Mouse (Mus musculus): Measurements from ENCODE around the gene Gnai1. TPM values are rescaled to one million over a fixed set of nuclear protein-coding genes. Genes with fewer than 3 reads are reported as not detected.

Gnai1 gene
- polyA plus RNA-seq, 1 experiment = not detected

- Histone ChIP-seq H3K4me3 (ENCODE audit: insufficient read depth, low read depth, low read length) (no peak overlapping the region), H3K27ac (ENCODE audit: insufficient read depth, low read depth, low read length) (no peak overlapping the region), H3K4me1 (ENCODE audit: control insufficient read depth, insufficient read depth, low read length) (no peaks in the 10 kb centered on the region)
- WGBS = 82% methylated on average over 11 of the region's 11 CpGs
- no peak for TF ChIP-seq POLR2A (IDR thresholded peaks at IDR 0.05; ENCODE audit: insufficient read depth, low read depth, low read length)
- no peak for TF ChIP-seq CTCF (IDR thresholded peaks at IDR 0.05; ENCODE audit: insufficient read depth, low read depth, low read length)
Observed at GRCm38 (mm10) chr5:18273291-18274284, 86.6 kb downstream of the Gnai1 start.

- Histone ChIP-seq H3K4me3 (ENCODE audit: insufficient read depth, low read depth, low read length) (no peak overlapping the region), H3K4me1 (ENCODE audit: control insufficient read depth, insufficient read depth, low read length) (no peaks in the 10 kb centered on the region), H3K27ac (ENCODE audit: insufficient read depth, low read depth, low read length) (no peak overlapping the region)
- TF ChIP-seq POLR2A (IDR thresholded peaks at IDR 0.05; ENCODE audit: insufficient read depth, low read depth, low read length) = no peak
- no peak for TF ChIP-seq CTCF (IDR thresholded peaks at IDR 0.05; ENCODE audit: insufficient read depth, low read depth, low read length)
- 75% methylated on average over 5 of the region's 5 CpGs for WGBS
Observed at GRCm38 (mm10) chr5:18250379-18251017, 109.7 kb downstream of the Gnai1 start.

GRCm38 (mm10) chr5:18249132-18249531 lies 111.0 kb downstream of the Gnai1 start:
- TF ChIP-seq POLR2A (IDR thresholded peaks at IDR 0.05; ENCODE audit: insufficient read depth, low read depth, low read length) (no peak), CTCF (IDR thresholded peaks at IDR 0.05; ENCODE audit: insufficient read depth, low read depth, low read length) (no peak)
- no peaks in the 10 kb centered on the region for H3K4me1 ChIP-seq (ENCODE audit: control insufficient read depth, insufficient read depth, low read length)
- WGBS = 89% methylated on average over 5 of the region's 5 CpGs
- no peak overlapping the region for H3K4me3 ChIP-seq (ENCODE audit: insufficient read depth, low read depth, low read length)
- H3K27ac ChIP-seq (ENCODE audit: insufficient read depth, low read depth, low read length) = no peak overlapping the region

GRCm38 (mm10) chr5:18229396-18229795 lies 130.8 kb downstream of the Gnai1 start:
- WGBS = 62% methylated on average over 1 of the region's 1 CpGs
- Histone ChIP-seq H3K27ac (ENCODE audit: insufficient read depth, low read depth, low read length) (no peak overlapping the region), H3K4me1 (ENCODE audit: control insufficient read depth, insufficient read depth, low read length) (no peaks in the 10 kb centered on the region), H3K4me3 (ENCODE audit: insufficient read depth, low read depth, low read length) (no peak overlapping the region)
- no peak for TF ChIP-seq CTCF (IDR thresholded peaks at IDR 0.05; ENCODE audit: insufficient read depth, low read depth, low read length)
- no peak for TF ChIP-seq POLR2A (IDR thresholded peaks at IDR 0.05; ENCODE audit: insufficient read depth, low read depth, low read length)

- Histone ChIP-seq H3K27ac (ENCODE audit: insufficient read depth, low read depth, low read length) (no peak overlapping the region), H3K4me3 (ENCODE audit: insufficient read depth, low read depth, low read length) (no peak overlapping the region), H3K4me1 (ENCODE audit: control insufficient read depth, insufficient read depth, low read length) (no peaks in the 10 kb centered on the region)
- no peak for TF ChIP-seq CTCF (IDR thresholded peaks at IDR 0.05; ENCODE audit: insufficient read depth, low read depth, low read length)
- no peak for TF ChIP-seq POLR2A (IDR thresholded peaks at IDR 0.05; ENCODE audit: insufficient read depth, low read depth, low read length)
- WGBS = 47% methylated on average over 7 of the region's 7 CpGs
Observed at GRCm38 (mm10) chr5:18228866-18229265, 131.3 kb downstream of the Gnai1 start.

GRCm38 (mm10) chr5:18220873-18221272 lies 139.3 kb downstream of the Gnai1 start:
- Histone ChIP-seq H3K4me1 (ENCODE audit: control insufficient read depth, insufficient read depth, low read length) (no peaks in the 10 kb centered on the region), H3K27ac (ENCODE audit: insufficient read depth, low read depth, low read length) (no peak overlapping the region), H3K4me3 (ENCODE audit: insufficient read depth, low read depth, low read length) (no peak overlapping the region)
- 33% methylated on average over 1 of the region's 1 CpGs for WGBS
- TF ChIP-seq CTCF (IDR thresholded peaks at IDR 0.05; ENCODE audit: insufficient read depth, low read depth, low read length) (no peak), POLR2A (IDR thresholded peaks at IDR 0.05; ENCODE audit: insufficient read depth, low read depth, low read length) (no peak)

- WGBS = 89% methylated on average over 2 of the region's 2 CpGs
- Histone ChIP-seq H3K4me3 (ENCODE audit: insufficient read depth, low read depth, low read length) (no peak overlapping the region), H3K27ac (ENCODE audit: insufficient read depth, low read depth, low read length) (no peak overlapping the region), H3K4me1 (ENCODE audit: control insufficient read depth, insufficient read depth, low read length) (no peaks in the 10 kb centered on the region)
- TF ChIP-seq POLR2A (IDR thresholded peaks at IDR 0.05; ENCODE audit: insufficient read depth, low read depth, low read length) (no peak), CTCF (IDR thresholded peaks at IDR 0.05; ENCODE audit: insufficient read depth, low read depth, low read length) (no peak)
Observed at GRCm38 (mm10) chr5:18218292-18218691, 141.9 kb downstream of the Gnai1 start.

- TF ChIP-seq POLR2A (IDR thresholded peaks at IDR 0.05; ENCODE audit: insufficient read depth, low read depth, low read length) (no peak), CTCF (IDR thresholded peaks at IDR 0.05; ENCODE audit: insufficient read depth, low read depth, low read length) (no peak)
- Histone ChIP-seq H3K27ac (ENCODE audit: insufficient read depth, low read depth, low read length) (no peak overlapping the region), H3K4me3 (ENCODE audit: insufficient read depth, low read depth, low read length) (no peak overlapping the region), H3K4me1 (ENCODE audit: control insufficient read depth, insufficient read depth, low read length) (no peaks in the 10 kb centered on the region)
Observed at GRCm38 (mm10) chr5:18217856-18218255, 142.3 kb downstream of the Gnai1 start.

Measured in olfactory bulb, adult 2 months (tissue).